Mouse (Mus musculus) C2C12 (cell line): ENCODE data around the gene Fxyd1.

Experiments used
- CTCF ChIP-seq: IDR thresholded peaks from one replicate; pipeline ENCODE4 v1.5.1; 2011; ENCODE audit not compliant: control insufficient read depth, insufficient read depth, insufficient read length
- MAX ChIP-seq: IDR thresholded peaks from one replicate; pipeline ENCODE4 v1.6.1; 2011; ENCODE audit warnings: mild to moderate bottlenecking, control low read depth
- MYOG ChIP-seq: IDR thresholded peaks from one replicate; pipeline ENCODE4 v1.6.1; 2011; ENCODE audit not compliant: control insufficient read depth, insufficient read length; ENCODE audit errors: extremely low read depth
- USF1 ChIP-seq: IDR thresholded peaks from one replicate; pipeline ENCODE4 v1.6.1; 2011; ENCODE audit warnings: low read depth, mild to moderate bottlenecking, control low read depth, moderate library complexity

- TF ChIP-seq USF1: no peak
- TF ChIP-seq CTCF: no peak
- no peak for TF ChIP-seq MAX
- no peak for TF ChIP-seq MYOG
Observed at GRCm38 (mm10) chr7:31050921-31051320, 6.1 kb downstream of the Fxyd1 start.
